Mouse (Mus musculus): ENCODE data around the gene Vav2. TPM values are rescaled to one million over a fixed set of nuclear protein-coding genes. Genes with fewer than 3 reads are reported as not detected.
A peak's percentile ranks its signal among the peaks of the same experiment; 100 is the strongest.

The Vav2 gene
- polyA plus RNA-seq, 1 experiment from 2014 or later = 15.0 TPM

- 93% methylated on average over 3 of the region's 3 CpGs for WGBS
- H3K4me2 ChIP-seq = no peak overlapping the region
- ATAC-seq (ENCODE audit: low FRiP score) = no peak
- H3K27ac ChIP-seq (ENCODE audit: low read depth, low read length) = no peak overlapping the region
- no peaks in the 10 kb centered on the region for H3K9me3 ChIP-seq (ENCODE audit: control insufficient read depth, low read length)
- no peaks in the 10 kb centered on the region for H3K27me3 ChIP-seq (ENCODE audit: control insufficient read depth, insufficient read depth, low read length)
- peaks cover 10% of the 10 kb centered on the region for H3K4me1 ChIP-seq (ENCODE audit: control insufficient read depth, insufficient read depth, low read length)
- H3K36me3 ChIP-seq (ENCODE audit: control insufficient read depth, insufficient read depth, low read length) = peaks cover 30% of the 10 kb centered on the region
- no peak overlapping the region for H3K4me3 ChIP-seq (ENCODE audit: low read depth, low read length)
- no peak overlapping the region for H3K9ac ChIP-seq (ENCODE audit: low read length)
- no peak for DNase-seq (ENCODE audit: low spot score, missing footprints)
Measured at GRCm38 (mm10) chr2:27445910-27446309, 19.1 kb upstream of the Vav2 start.

- WGBS = 82% methylated on average over 5 of the region's 5 CpGs
- no peaks in the 10 kb centered on the region for H3K9me3 ChIP-seq (ENCODE audit: control insufficient read depth, low read length)
- H3K4me3 ChIP-seq (ENCODE audit: low read depth, low read length) = peak overlapping the region; percentile 66; the same call in 1 of the 2 replicates
- no peak overlapping the region for H3K9ac ChIP-seq (ENCODE audit: low read length)
- H3K27ac ChIP-seq (ENCODE audit: low read depth, low read length) = no peak overlapping the region
- H3K4me2 ChIP-seq = no peak overlapping the region
- DNase-seq (ENCODE audit: low spot score, missing footprints) (no peak), ATAC-seq (ENCODE audit: low FRiP score) (no peak)
- H3K27me3 ChIP-seq (ENCODE audit: control insufficient read depth, insufficient read depth, low read length) = no peaks in the 10 kb centered on the region
- H3K4me1 ChIP-seq (ENCODE audit: control insufficient read depth, insufficient read depth, low read length) = peaks cover 10% of the 10 kb centered on the region
- peaks cover 10% of the 10 kb centered on the region; the same call in 1 of the 2 replicates for H3K36me3 ChIP-seq (ENCODE audit: control insufficient read depth, insufficient read depth, low read length)
Measured at GRCm38 (mm10) chr2:27443450-27443708, 16.5 kb upstream of the Vav2 start.

DNA sequence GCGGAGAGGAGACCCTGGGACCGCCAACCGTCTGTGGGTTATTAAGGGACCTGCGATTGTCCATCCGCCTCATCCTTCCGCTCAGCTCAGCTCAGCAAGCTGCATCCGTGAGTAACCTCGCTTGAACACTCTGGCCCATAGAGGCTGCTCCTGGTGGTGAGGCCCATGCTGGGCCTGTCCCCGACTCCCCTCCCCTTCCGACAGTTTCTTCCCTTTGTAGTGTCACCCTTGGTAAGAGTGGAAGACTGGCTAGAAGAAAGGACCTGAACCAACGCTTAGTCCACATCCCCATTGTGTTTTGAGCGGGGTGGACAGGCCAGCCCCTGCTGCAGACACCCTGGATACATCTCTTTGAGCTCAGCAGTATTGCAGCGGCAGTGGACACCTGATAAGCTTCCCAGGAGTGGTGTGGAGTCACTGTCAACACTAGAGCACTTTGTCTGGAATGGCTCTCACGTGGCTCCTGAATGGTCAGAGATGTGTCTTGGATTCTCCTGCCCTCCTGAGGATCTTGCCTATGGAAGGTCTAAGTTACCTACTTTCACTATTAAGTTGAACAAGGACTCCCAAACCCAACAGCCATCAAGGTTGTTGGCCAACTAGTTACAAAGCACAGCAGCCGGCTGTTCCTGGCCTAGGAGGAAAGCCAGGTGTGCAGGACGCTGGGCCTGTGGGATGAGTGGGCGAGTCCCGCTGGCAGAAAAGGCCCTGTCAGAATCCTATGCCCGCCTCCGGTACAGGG is 16.0 kb upstream of the Vav2 start:
- H3K4me1 ChIP-seq (ENCODE audit: control insufficient read depth, insufficient read depth, low read length) = peaks cover 10% of the 10 kb centered on the region
- peak overlapping the region; percentile 66 for H3K4me3 ChIP-seq (ENCODE audit: low read depth, low read length)
- peak overlapping the region; percentile 86 for H3K9ac ChIP-seq (ENCODE audit: low read length)
- ATAC-seq (ENCODE audit: low FRiP score) (peak; percentile 71), DNase-seq (ENCODE audit: low spot score, missing footprints) (peak; percentile 92)
- no peaks in the 10 kb centered on the region for H3K9me3 ChIP-seq (ENCODE audit: control insufficient read depth, low read length)
- H3K4me2 ChIP-seq = peak overlapping the region; percentile 89
- H3K27ac ChIP-seq (ENCODE audit: low read depth, low read length) = no peak overlapping the region
- 37% methylated on average over 20 of the region's 20 CpGs for WGBS
- H3K27me3 ChIP-seq (ENCODE audit: control insufficient read depth, insufficient read depth, low read length) = no peaks in the 10 kb centered on the region
- peaks cover 9% of the 10 kb centered on the region; the same call in 1 of the 2 replicates for H3K36me3 ChIP-seq (ENCODE audit: control insufficient read depth, insufficient read depth, low read length)

DNA sequence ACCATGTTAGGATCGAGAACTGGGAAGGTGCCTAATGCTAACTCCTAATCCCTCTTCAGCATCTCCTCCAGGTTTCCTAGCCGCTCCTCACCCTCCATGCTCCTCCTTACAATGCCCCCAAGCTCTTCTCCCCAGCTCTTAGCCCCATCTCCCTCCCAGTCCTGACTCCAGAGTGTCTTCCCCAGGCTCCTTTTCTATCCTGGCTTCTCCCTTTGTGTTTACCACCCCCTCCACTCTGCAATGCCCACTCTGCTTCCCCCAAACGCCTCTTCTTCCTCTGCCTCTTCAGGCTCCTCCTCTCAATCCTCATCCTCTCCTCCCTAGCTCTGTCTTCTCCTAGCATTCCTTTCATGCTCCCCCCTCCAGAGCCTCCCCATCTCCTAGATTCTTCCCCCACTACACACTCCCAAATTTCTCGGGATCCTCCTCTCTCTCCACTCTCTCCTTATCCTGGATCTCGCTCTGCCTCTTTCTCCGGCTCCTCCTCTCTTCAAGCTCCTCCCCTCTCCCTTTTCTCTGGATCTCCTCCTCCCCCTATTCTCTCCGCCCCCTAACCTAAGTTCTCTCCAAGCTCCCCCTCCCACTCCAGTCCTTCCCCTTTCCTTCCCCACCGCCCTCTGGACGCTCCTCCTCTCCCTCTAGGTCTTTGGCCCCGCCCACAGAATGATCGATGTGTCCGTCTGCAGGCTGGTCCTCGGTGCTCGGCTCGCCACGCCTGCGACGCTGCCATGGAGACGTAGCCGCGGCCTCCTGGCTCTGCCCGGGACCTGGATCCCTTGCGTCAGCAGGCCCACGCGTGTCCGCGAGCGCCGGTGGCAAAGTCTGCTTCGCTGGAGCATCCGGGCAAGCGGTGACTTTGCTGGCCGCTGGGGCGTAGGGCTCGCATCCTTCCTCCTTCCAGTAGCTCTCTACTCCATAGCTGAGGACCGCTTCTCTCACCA is 15.2 kb upstream of the Vav2 start, which contains the start of gene Brd3os:
Brd3os (plus strand) TSS at position 558 of the 941 bp plus-strand sequence.
- Histone ChIP-seq H3K4me1 (ENCODE audit: control insufficient read depth, insufficient read depth, low read length) (peaks cover 10% of the 10 kb centered on the region), H3K9ac (ENCODE audit: low read length) (peak within 1 kb of the TSS; percentile 86), H3K9me3 (ENCODE audit: control insufficient read depth, low read length) (no peaks in the 10 kb centered on the region), H3K36me3 (ENCODE audit: control insufficient read depth, insufficient read depth, low read length) (peaks cover 5% of the 10 kb centered on the region; the same call in 1 of the 2 replicates), H3K27me3 (ENCODE audit: control insufficient read depth, insufficient read depth, low read length) (no peaks in the 10 kb centered on the region), H3K4me2 (peak within 1 kb of the TSS; percentile 89), H3K27ac (ENCODE audit: low read depth, low read length) (0 out of 2 replicates have a peak within 1 kb of the TSS, but pooled peaks have one; percentile 40), H3K4me3 (ENCODE audit: low read depth, low read length) (peak within 1 kb of the TSS; percentile 66)
- DNase-seq (ENCODE audit: low spot score, missing footprints) = peak; percentile 100
- WGBS = under 1% methylated on average over 36 of the region's 36 CpGs
- ATAC-seq (ENCODE audit: low FRiP score) = peak; percentile 90

DNA sequence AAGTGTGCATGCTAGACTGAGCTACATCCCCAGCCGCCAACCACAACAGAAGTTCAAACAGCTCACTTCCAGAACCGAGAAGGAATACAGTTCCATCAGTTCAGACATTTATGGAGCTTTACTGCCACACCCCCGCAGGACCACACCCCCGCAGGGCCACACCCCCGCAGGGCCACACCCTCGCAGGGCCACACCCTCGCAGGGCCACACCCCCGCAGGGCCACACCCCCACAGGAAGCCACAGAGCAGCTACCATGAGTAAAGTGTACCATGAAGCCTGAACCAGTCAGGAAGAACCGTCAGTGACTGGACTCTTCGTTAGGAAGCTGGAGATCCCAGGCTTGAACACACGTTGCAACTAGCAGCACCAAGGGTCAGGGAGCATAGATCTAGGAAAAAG is 11.4 kb upstream of the Vav2 start:
- no peaks in the 10 kb centered on the region for H3K27me3 ChIP-seq (ENCODE audit: control insufficient read depth, insufficient read depth, low read length)
- DNase-seq (ENCODE audit: low spot score, missing footprints) (no peak), ATAC-seq (ENCODE audit: low FRiP score) (no peak)
- H3K9me3 ChIP-seq (ENCODE audit: control insufficient read depth, low read length) = no peaks in the 10 kb centered on the region
- H3K4me1 ChIP-seq (ENCODE audit: control insufficient read depth, insufficient read depth, low read length) = peaks cover 10% of the 10 kb centered on the region
- H3K27ac ChIP-seq (ENCODE audit: low read depth, low read length) = no peak overlapping the region
- H3K4me2 ChIP-seq = no peak overlapping the region
- WGBS = 28% methylated on average over 11 of the region's 11 CpGs
- no peak overlapping the region for H3K9ac ChIP-seq (ENCODE audit: low read length)
- no peak overlapping the region for H3K4me3 ChIP-seq (ENCODE audit: low read depth, low read length)
- H3K36me3 ChIP-seq (ENCODE audit: control insufficient read depth, insufficient read depth, low read length) = no peaks in the 10 kb centered on the region

DNA sequence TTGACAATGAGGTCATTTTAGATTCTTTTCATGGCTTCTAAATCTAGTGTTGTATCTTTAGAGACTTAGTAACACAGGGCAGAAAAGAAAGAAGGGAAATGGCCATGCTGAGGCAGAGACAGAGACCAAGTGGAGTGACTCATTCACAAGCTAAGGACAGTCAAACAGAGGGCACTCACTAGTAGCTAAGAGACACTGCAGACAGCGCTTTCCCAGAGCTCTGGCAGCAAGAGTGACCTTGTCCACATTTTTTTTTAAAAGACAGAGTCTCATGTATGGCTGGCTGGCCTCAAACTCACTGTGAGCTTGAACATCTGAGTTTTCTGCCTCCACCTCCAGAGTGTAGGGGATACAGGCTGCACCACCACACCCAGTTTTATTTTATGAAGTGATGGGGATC is 11.0 kb upstream of the Vav2 start:
- no peak overlapping the region for H3K4me3 ChIP-seq (ENCODE audit: low read depth, low read length)
- no peak for DNase-seq (ENCODE audit: low spot score, missing footprints)
- ATAC-seq (ENCODE audit: low FRiP score) = no peak
- no peaks in the 10 kb centered on the region for H3K27me3 ChIP-seq (ENCODE audit: control insufficient read depth, insufficient read depth, low read length)
- WGBS = 74% methylated on average over 1 of the region's 1 CpGs
- H3K4me2 ChIP-seq = no peak overlapping the region
- H3K9me3 ChIP-seq (ENCODE audit: control insufficient read depth, low read length) = no peaks in the 10 kb centered on the region
- no peak overlapping the region for H3K27ac ChIP-seq (ENCODE audit: low read depth, low read length)
- no peaks in the 10 kb centered on the region for H3K36me3 ChIP-seq (ENCODE audit: control insufficient read depth, insufficient read depth, low read length)
- peaks cover 6% of the 10 kb centered on the region for H3K4me1 ChIP-seq (ENCODE audit: control insufficient read depth, insufficient read depth, low read length)
- H3K9ac ChIP-seq (ENCODE audit: low read length) = no peak overlapping the region

- DNase-seq (ENCODE audit: low spot score, missing footprints) = no peak
- H3K27ac ChIP-seq (ENCODE audit: low read depth, low read length) = no peak overlapping the region
- peaks cover 5% of the 10 kb centered on the region for H3K4me1 ChIP-seq (ENCODE audit: control insufficient read depth, insufficient read depth, low read length)
- WGBS = 80% methylated on average over 2 of the region's 2 CpGs
- H3K9ac ChIP-seq (ENCODE audit: low read length) = no peak overlapping the region
- no peaks in the 10 kb centered on the region for H3K27me3 ChIP-seq (ENCODE audit: control insufficient read depth, insufficient read depth, low read length)
- H3K9me3 ChIP-seq (ENCODE audit: control insufficient read depth, low read length) = no peaks in the 10 kb centered on the region
- H3K36me3 ChIP-seq (ENCODE audit: control insufficient read depth, insufficient read depth, low read length) = no peaks in the 10 kb centered on the region
- no peak overlapping the region for H3K4me3 ChIP-seq (ENCODE audit: low read depth, low read length)
- no peak for ATAC-seq (ENCODE audit: low FRiP score)
- H3K4me2 ChIP-seq = no peak overlapping the region
Measured at GRCm38 (mm10) chr2:27432599-27432998, 5.8 kb upstream of the Vav2 start.

- no peaks in the 10 kb centered on the region for H3K9me3 ChIP-seq (ENCODE audit: control insufficient read depth, low read length)
- H3K4me1 ChIP-seq (ENCODE audit: control insufficient read depth, insufficient read depth, low read length) = peaks cover 10% of the 10 kb centered on the region
- 94% methylated on average over 7 of the region's 7 CpGs for WGBS
- no peak overlapping the region for H3K27ac ChIP-seq (ENCODE audit: low read depth, low read length)
- H3K9ac ChIP-seq (ENCODE audit: low read length) = no peak overlapping the region
- H3K4me3 ChIP-seq (ENCODE audit: low read depth, low read length) = no peak overlapping the region
- no peaks in the 10 kb centered on the region for H3K36me3 ChIP-seq (ENCODE audit: control insufficient read depth, insufficient read depth, low read length)
- H3K4me2 ChIP-seq = no peak overlapping the region
- H3K27me3 ChIP-seq (ENCODE audit: control insufficient read depth, insufficient read depth, low read length) = no peaks in the 10 kb centered on the region
- no peak for ATAC-seq (ENCODE audit: low FRiP score)
- no peak for DNase-seq (ENCODE audit: low spot score, missing footprints)
Measured at GRCm38 (mm10) chr2:27430621-27431020, 3.8 kb upstream of the Vav2 start.

- WGBS = 0% methylated on average over 4 of the region's 4 CpGs
- Histone ChIP-seq H3K4me2 (no peak overlapping the region), H3K4me1 (ENCODE audit: control insufficient read depth, insufficient read depth, low read length) (peaks cover 27% of the 10 kb centered on the region), H3K9me3 (ENCODE audit: control insufficient read depth, low read length) (no peaks in the 10 kb centered on the region), H3K27ac (ENCODE audit: low read depth, low read length) (no peak overlapping the region), H3K9ac (ENCODE audit: low read length) (no peak overlapping the region), H3K4me3 (ENCODE audit: low read depth, low read length) (no peak overlapping the region), H3K27me3 (ENCODE audit: control insufficient read depth, insufficient read depth, low read length) (no peaks in the 10 kb centered on the region), H3K36me3 (ENCODE audit: control insufficient read depth, insufficient read depth, low read length) (no peaks in the 10 kb centered on the region)
- ATAC-seq (ENCODE audit: low FRiP score) (peak; percentile 11; the same call in 1 of the 2 replicates), DNase-seq (ENCODE audit: low spot score, missing footprints) (peak; percentile 99)
Measured at GRCm38 (mm10) chr2:27428071-27428470, 1.2 kb upstream of the Vav2 start.

Data from midbrain, embryonic 11.5 days (tissue).